Mouse (Mus musculus) liver, embryonic 12.5 days (tissue): Measurements from ENCODE around the gene 5730455P16Rik. TPM values are rescaled to one million over a fixed set of nuclear protein-coding genes. Genes with fewer than 3 reads are reported as not detected.
"Not testable (repeated sequence)": the region's sequence is repeated elsewhere in the genome, so short reads cannot be mapped to it uniquely, and the experiment has no call there.

Experiments used
- ATAC-seq: fragments of 200-750 bp; cut with Nextera tagmentation; 2 replicates; pipeline ENCODE4 v1.8.0; 2017; ENCODE audit warnings: moderate number of reproducible peaks, mild to moderate bottlenecking, moderate library complexity
- H3K27ac ChIP-seq: fragments of 300-500 bp; sonication (generic); 2 replicates; pipeline ENCODE4 v1.5.1; 2016; ENCODE audit warnings: mild to moderate bottlenecking
- H3K27me3 ChIP-seq: fragments of 300-500 bp; sonication (generic); replicated peaks from 2 replicates; pipeline ENCODE4 v1.6.1; 2016; ENCODE audit warnings: mild to moderate bottlenecking, moderate library complexity
- H3K36me3 ChIP-seq: fragments of 300-500 bp; sonication (generic); 2 replicates; pipeline ENCODE4 v1.6.1; 2016; ENCODE audit warnings: mild to moderate bottlenecking, moderate library complexity
- H3K4me1 ChIP-seq: fragments of 300-500 bp; sonication (generic); 2 replicates; pipeline ENCODE4 v1.6.1; 2016
- H3K4me2 ChIP-seq: fragments of 300-500 bp; sonication (generic); 2 replicates; pipeline ENCODE4 v1.6.1; 2016; ENCODE audit warnings: mild to moderate bottlenecking, moderate library complexity
- H3K4me3 ChIP-seq: fragments of 300-500 bp; sonication (generic); 2 replicates; pipeline ENCODE4 v1.5.1; 2016; ENCODE audit warnings: mild to moderate bottlenecking, moderate library complexity
- H3K9ac ChIP-seq: fragments of 300-500 bp; sonication (generic); 2 replicates; pipeline ENCODE4 v1.6.1; 2016; ENCODE audit warnings: mild to moderate bottlenecking, moderate library complexity
- H3K9me3 ChIP-seq: fragments of 300-500 bp; sonication (generic); replicated peaks from 2 replicates; pipeline ENCODE4 v1.6.1; 2016; ENCODE audit warnings: mild to moderate bottlenecking, moderate library complexity
- WGBS: fragments of 180-500 bp; shearing (Covaris S2); methylation state at CpG from one replicate; pipeline ENCODE4 v1.1.7; 2016; ENCODE audit not compliant: insufficient replicate concordance; 5-methylcytosine and 5-hydroxymethylcytosine counted together
- polyA plus RNA-seq: library from polyadenylated mRNA; unstranded; fragments of >200 nt; fragmentation: Nextera tagmentation; extraction: Ambion mirVana; gene quantifications from 2 replicates; pipeline ENCODE4 v1.2.1, GENCODE M21; 2016

The 5730455P16Rik gene
- 11.3 and 12.0 TPM in 2 replicates for polyA plus RNA-seq

DNA sequence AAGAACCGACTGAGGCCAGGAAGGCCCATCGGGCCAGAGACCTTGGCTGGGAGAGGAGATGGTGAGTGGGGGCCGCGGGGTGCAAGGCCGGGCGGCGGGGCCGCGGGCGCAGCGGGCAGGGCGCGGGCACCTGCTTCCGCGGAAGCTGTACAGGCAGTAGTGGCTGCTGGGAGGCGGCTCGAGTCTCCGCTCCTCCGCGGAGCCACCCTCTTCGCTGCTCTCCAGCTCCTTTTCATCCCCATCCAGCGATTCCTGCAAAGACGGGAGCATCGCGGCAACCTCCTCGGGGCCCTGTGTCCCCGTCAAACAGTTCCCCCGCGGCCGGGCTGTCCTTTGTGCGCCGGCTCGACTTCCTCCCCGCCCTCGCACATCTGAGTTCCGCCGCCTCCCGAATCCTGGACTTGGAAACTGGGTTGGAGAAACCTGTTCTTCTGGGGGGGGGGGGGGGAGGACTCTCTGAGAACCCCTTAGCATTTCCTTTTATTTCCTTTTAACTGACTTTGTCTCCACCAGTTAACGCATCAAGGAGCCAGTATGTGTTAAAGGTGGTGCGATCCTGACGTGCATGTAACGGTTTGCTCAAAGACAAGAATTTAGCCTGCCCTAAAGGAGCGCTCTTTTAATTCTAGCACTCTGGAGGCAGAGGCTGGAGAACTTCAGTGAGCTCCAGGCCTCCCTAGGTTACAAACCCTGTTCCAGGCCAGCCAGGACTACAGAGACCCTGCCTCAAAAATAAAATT, at the start of gene 5730455P16Rik:
Gene 5730455P16Rik (minus strand): TSS at position 323 of the 740 bp plus-strand sequence.
- H3K27me3 ChIP-seq, result no peaks in the 10 kb centered on the region; the same call in 1 of the 2 replicates
- H3K4me2 ChIP-seq, result peak within 1 kb of the TSS; percentile 88
- H3K9ac ChIP-seq, result peak within 1 kb of the TSS; percentile 95
- ATAC-seq, result peak; percentile 83
- peak within 1 kb of the TSS; percentile 88 for H3K4me3 ChIP-seq
- peaks cover 24% of the 10 kb centered on the region for H3K36me3 ChIP-seq
- H3K4me1 ChIP-seq, result peaks cover 33% of the 10 kb centered on the region
- peak within 1 kb of the TSS; percentile 85 for H3K27ac ChIP-seq
- 2% methylated on average over 43 of the region's 43 CpGs for WGBS
- no peaks in the 10 kb centered on the region for H3K9me3 ChIP-seq

DNA sequence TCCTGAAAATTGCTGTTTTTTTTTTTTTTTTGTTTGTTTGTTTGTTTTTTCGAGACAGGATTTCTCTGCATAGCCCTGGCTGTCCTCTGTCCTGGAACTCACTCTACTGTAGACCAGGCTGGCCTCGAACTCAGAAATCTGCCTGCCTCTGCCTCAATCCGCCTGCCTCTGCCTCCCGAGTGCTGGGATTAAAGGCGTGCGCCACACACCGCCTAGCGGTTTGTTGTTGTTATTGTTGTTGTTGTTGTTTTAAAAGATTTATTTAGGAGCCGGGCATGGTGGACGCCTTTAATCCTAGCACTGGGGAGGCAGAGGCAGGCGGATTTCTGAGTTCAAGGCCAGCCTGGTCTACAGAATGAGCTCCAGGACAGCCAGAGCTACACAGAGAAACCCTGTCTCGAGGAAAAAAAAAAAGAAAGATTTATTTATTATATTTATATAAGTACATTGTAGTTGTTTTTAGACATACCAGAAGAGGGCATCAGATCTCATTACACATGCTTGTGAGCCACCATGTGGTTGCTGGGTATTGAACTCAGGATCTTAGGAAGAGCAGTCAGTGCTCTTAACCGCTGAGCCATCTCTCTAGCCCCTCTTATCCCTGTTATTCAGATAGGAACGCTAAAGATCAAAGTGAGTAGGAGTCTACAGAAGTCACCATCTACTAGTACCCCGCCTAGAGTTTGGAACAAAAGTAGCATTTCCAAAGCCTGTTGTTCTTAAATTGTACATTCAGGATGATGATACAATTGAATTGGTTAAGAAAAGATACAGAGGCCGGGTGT, 48.4 kb upstream of the 5730455P16Rik start:
- H3K9ac ChIP-seq, H3K4me2 ChIP-seq, ATAC-seq, H3K27me3 ChIP-seq, H3K36me3 ChIP-seq, H3K4me3 ChIP-seq, H3K9me3 ChIP-seq, H3K27ac ChIP-seq: not testable (repeated sequence)
- peaks cover 17% of the 10 kb centered on the region for H3K4me1 ChIP-seq
- WGBS, result 71% methylated on average over 16 of the region's 16 CpGs

DNA sequence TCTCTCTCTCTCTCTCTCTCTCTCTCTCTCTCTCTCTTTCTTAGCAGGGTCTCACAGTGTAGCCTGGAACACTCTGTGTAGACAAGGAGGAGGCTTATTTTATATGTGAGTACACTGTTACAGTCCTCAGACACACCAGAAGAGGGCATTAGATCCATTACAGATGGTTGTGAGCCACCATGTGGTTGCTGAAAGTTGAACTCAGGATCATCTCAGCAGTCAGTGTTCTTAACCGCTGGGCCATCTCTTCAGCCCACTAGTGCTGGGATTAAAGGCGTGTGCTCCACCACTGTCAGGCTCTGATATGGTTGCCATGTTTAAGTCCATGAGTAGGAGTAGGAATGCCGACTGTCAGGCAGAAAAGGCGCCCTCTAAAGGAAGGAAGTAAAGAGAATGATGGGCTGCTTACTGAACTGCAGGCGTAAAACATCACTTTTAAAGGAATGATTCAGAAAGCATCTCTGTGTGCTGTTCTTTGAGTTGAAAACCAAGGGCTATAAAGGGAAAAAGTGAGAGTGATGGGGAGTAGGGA, 47.5 kb upstream of the 5730455P16Rik start:
- Histone ChIP-seq H3K9ac (no peak overlapping the region), H3K27me3 (no peaks in the 10 kb centered on the region), H3K4me3 (no peak overlapping the region), H3K4me1 (peaks cover 21% of the 10 kb centered on the region), H3K4me2 (no peak overlapping the region), H3K27ac (no peak overlapping the region), H3K9me3 (no peaks in the 10 kb centered on the region), H3K36me3 (no peaks in the 10 kb centered on the region)
- no peak for ATAC-seq
- WGBS, result 48% methylated on average over 5 of the region's 5 CpGs

DNA sequence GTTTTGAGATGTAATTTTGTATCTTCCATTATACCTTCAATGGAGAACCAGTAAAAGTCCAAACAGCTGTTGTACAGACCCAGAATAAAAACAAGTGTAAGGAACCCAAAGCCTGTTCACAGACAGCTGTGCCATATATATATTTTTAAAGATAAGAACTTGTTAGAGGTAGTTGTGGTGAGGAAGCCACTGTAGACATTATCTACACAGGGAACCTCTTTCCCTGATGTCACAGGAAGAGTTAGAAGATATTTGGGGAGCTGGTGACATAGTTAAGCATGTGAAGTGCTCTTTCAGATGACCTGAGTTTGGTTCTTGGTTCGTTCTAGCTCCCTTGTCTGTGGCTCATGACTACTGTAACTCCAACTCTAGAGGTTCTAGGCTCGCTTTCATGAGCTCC, 46.9 kb upstream of the 5730455P16Rik start:
- Histone ChIP-seq H3K4me1 (peaks cover 20% of the 10 kb centered on the region), H3K4me3 (no peak overlapping the region), H3K27ac (no peak overlapping the region), H3K4me2 (no peak overlapping the region), H3K36me3 (no peaks in the 10 kb centered on the region), H3K9ac (no peak overlapping the region), H3K9me3 (no peaks in the 10 kb centered on the region), H3K27me3 (no peaks in the 10 kb centered on the region)
- WGBS, result 45% methylated on average over 2 of the region's 2 CpGs
- ATAC-seq, result no peak

DNA sequence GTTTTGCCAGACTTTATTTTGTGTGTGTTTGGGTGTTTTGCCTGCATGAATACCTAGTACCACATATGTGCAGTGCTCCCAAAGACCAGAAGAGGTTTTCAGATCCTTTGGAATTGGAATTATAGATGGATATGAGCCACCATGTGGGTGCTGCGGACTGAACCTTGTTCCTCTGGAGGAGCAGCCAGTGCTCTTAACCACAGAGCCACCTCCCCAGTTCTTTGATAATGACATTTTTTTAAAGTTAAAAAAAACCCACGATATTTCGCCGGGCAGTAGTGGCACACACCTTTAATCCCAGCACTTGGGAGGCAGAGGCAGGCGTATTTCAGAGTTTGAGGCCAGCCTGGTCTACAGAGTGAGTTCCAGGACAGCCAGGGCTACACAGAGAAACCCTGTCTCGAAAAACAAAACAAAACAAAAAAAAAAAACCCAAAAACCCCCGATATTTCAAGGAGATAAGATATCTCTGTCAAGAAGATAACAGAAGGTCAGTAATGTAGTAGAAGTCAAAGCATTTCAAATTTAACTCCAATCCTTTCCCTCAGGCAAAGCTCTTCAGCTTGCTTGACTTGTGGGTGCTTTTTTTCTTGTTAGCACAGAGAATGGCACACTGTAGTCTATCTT, 43.7 kb upstream of the 5730455P16Rik start:
- 50% methylated on average over 7 of the region's 7 CpGs for WGBS

DNA sequence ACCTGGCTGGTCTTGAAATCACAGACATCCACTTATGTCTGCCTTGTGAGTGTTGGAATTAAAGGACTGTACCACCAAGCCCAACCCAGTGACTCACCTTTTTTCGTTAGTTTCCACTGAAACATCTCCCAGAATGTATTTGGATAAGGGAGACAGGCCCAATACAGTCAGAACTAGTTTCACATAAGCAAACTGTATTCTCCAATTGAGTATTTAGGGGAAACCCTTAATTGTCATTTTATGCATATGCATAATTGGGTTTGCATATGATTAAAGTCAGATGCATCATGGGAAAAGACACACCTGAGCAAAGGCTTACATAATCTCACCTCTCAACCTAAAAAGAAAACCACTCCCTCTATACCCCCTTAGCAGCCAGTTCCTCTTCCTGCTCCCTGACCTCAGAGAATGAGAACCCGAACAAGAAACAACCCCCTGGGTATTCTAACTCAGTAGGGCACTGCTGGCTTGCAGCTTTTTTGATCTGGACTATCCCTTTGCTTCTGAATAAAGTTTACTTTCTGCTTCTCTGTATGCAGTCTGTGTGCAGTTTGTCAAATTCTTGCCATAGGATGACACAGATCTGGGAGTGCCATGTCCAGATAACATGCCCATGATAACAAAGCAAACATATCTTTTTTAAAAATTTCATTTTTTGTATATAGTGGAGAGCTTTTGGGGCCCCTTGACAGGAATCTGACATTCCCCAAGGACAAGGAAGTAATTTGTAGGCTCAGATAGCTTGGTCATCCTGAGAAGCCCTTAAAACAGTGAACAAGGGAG, 42.6 kb upstream of the 5730455P16Rik start:
- Histone ChIP-seq H3K4me1 (peaks cover 12% of the 10 kb centered on the region; the same call in 1 of the 2 replicates), H3K27me3 (no peaks in the 10 kb centered on the region), H3K4me2 (no peak overlapping the region), H3K27ac (no peak overlapping the region), H3K9me3 (no peaks in the 10 kb centered on the region), H3K4me3 (no peak overlapping the region), H3K36me3 (peaks cover 13% of the 10 kb centered on the region), H3K9ac (no peak overlapping the region)
- WGBS, result 47% methylated on average over 2 of the region's 2 CpGs
- no peak for ATAC-seq

More for the DNA sequence above, 43.7 kb upstream of the 5730455P16Rik start:
- no peaks in the 10 kb centered on the region for H3K27me3 ChIP-seq
- no peak overlapping the region for H3K27ac ChIP-seq
- H3K36me3 ChIP-seq, result peaks cover 6% of the 10 kb centered on the region; the same call in 1 of the 2 replicates
- H3K9ac ChIP-seq, result no peak overlapping the region
- no peak overlapping the region for H3K4me3 ChIP-seq
- H3K4me2 ChIP-seq, result no peak overlapping the region
- H3K4me1 ChIP-seq, result peaks cover 12% of the 10 kb centered on the region; the same call in 1 of the 2 replicates
- ATAC-seq, result no peak
- no peaks in the 10 kb centered on the region for H3K9me3 ChIP-seq

DNA sequence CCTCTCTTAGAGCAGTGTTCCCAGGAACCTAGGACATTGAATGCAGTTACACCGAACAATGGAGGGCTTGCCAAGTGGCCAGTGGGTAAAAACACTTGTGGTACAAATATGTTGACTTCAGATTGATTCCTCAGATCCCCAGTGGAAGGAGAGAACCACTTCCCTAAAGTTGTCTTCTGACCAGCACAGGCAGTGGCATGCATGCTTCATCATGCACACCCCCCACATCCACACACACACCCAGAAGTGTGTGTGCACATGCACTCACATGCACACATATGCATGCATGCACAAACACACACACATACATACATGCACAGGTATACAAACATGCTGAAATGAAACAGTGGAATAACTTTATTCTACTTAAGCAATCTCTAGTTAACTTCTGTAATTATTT, 41.9 kb upstream of the 5730455P16Rik start:
- Histone ChIP-seq H3K4me3 (no peak overlapping the region), H3K27me3 (no peaks in the 10 kb centered on the region), H3K4me2 (no peak overlapping the region), H3K36me3 (peaks cover 20% of the 10 kb centered on the region), H3K9me3 (no peaks in the 10 kb centered on the region), H3K4me1 (peaks cover 12% of the 10 kb centered on the region; the same call in 1 of the 2 replicates), H3K9ac (no peak overlapping the region), H3K27ac (no peak overlapping the region)
- ATAC-seq, result no peak
- WGBS, result 79% methylated on average over 1 of the region's 1 CpGs

DNA sequence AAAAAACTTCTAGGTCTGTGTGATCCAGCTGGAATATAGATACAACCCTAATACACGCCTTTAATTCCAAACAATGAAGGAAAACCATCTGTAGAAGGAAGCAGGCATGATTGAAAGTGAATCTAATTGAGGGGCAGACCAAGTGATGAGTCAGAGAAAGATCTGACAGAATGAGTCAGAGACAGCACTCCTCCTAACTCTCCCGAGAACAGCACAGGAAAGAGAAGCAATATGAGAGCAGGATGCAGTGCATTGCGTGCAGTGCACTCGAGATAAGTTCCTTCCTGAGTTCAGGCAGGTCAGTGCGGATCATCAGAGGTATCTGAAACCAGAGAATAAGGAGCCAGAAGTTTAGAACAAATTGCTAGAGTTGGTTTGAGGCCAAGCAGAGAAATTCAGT, 39.3 kb upstream of the 5730455P16Rik start:
- Histone ChIP-seq H3K9me3 (no peaks in the 10 kb centered on the region), H3K4me2 (no peak overlapping the region), H3K4me3 (no peak overlapping the region), H3K4me1 (peaks cover 12% of the 10 kb centered on the region; the same call in 1 of the 2 replicates), H3K9ac (no peak overlapping the region), H3K36me3 (peaks cover 25% of the 10 kb centered on the region), H3K27ac (no peak overlapping the region), H3K27me3 (no peaks in the 10 kb centered on the region)
- ATAC-seq, result no peak
- WGBS, result 73% methylated on average over 5 of the region's 5 CpGs

DNA sequence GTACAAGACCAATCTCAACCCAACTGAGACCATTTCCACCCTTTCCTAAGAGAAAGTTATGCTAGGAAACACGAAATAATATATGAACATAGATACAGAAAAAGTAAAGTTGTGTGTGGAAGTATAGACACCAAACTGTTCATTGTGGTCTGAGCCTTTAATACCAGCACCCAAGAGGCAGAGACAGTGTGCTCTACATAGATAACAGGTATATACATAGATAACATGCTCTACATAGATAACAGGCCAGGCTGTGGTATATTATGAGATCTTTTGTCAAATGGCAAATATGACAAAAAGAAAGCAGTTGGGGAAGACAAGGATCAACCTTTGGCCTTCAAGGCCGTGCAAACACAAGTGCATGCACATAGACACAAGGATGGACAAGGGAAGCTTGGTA, 32.5 kb upstream of the 5730455P16Rik start:
- Histone ChIP-seq H3K36me3 (peaks cover 71% of the 10 kb centered on the region), H3K27ac (no peak overlapping the region), H3K9me3 (no peaks in the 10 kb centered on the region), H3K4me2 (no peak overlapping the region), H3K4me1 (peaks cover 24% of the 10 kb centered on the region), H3K27me3 (no peaks in the 10 kb centered on the region), H3K4me3 (no peak overlapping the region), H3K9ac (no peak overlapping the region)
- ATAC-seq, result peak; percentile 50; the same call in 1 of the 2 replicates
- WGBS, result 53% methylated on average over 2 of the region's 2 CpGs

DNA sequence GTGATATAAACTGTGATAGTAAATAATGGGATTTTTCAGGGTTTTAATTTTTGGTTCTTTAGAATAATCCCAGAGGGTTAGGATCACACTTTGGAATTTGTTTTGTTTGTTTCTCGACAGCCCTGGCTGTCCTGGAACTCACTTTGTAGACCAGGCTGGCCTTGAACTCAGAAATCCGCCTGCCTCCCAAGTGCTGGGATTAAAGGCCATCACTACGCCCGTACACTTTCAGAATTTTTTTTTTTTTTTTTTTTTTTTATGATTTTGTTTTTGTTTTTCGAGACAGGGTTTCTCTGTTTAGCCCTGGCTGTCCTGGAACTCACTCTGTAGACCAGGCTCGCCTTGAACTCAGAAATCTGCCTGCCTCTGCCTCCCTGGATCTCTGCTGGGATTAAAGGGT, 30.0 kb upstream of the 5730455P16Rik start:
- WGBS, result 92% methylated on average over 6 of the region's 6 CpGs
- not testable (repeated sequence) for ATAC-seq, H3K9me3 ChIP-seq, H3K27ac ChIP-seq, H3K4me3 ChIP-seq, H3K4me2 ChIP-seq, H3K9ac ChIP-seq, H3K27me3 ChIP-seq
- Histone ChIP-seq H3K4me1 (peaks cover 24% of the 10 kb centered on the region), H3K36me3 (peaks cover 81% of the 10 kb centered on the region)

DNA sequence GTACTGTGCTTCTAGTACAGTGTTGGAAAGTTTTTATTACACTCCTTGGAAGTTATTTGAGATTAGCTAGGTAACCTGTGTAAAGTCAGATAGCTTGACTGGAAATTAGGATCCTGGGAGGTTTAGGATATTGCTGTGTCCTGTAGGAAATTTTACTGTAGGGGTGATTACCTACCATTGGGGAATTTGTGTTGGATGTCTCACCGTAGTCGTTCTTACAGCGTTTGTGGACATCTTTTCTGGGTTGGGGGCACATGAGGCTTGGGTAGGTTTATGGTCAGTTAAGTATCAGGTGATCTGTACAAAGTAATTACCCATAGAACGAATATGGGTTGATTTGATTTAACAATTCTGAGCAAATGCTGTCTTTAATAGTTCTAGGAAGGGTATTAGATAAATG, 18.8 kb upstream of the 5730455P16Rik start:
- H3K27me3 ChIP-seq, result no peaks in the 10 kb centered on the region
- 88% methylated on average over 4 of the region's 4 CpGs for WGBS
- H3K27ac ChIP-seq, result no peak overlapping the region
- H3K4me3 ChIP-seq, result no peak overlapping the region
- peaks cover 87% of the 10 kb centered on the region for H3K36me3 ChIP-seq
- no peaks in the 10 kb centered on the region for H3K9me3 ChIP-seq
- H3K4me1 ChIP-seq, result no peaks in the 10 kb centered on the region
- no peak overlapping the region for H3K9ac ChIP-seq
- ATAC-seq, result no peak
- H3K4me2 ChIP-seq, result no peak overlapping the region
